Mouse (Mus musculus): ENCODE measurements around the gene Dnah8. TPM values are rescaled to one million over a fixed set of nuclear protein-coding genes. Genes with fewer than 3 reads are reported as not detected.

Gene Dnah8
- total RNA-seq (2023; ENCODE audit: inconsistent age) = 8.8 to 13.5 TPM (median 9.5 TPM) in 4 replicates

GRCm38 (mm10) chr17:30624132-30624531 lies at the start of gene Dnah8:
Gene Dnah8 (plus strand): TSS chr17:30624354.

GRCm38 (mm10) chr17:30575941-30576773 lies 48.0 kb upstream of the Dnah8 start, which contains the start of gene Btbd9:
Gene Btbd9 (minus strand): TSS chr17:30576488.

GRCm38 (mm10) chr17:30626719-30627118 lies 2.6 kb downstream of the Dnah8 start, which contains the start of gene Glo1:
Gene Glo1 (minus strand): TSS chr17:30626871.

GRCm38 (mm10) chr17:30901627-30902026 lies 277.5 kb downstream of the Dnah8 start, which contains the start of gene Glp1r:
Gene Glp1r (plus strand): TSS chr17:30901817.

Other genes with a start within 250 kb of the Dnah8 start
- gene Btbd9, start 47.9 kb upstream of the Dnah8 start, total RNA-seq (2023; ENCODE audit: inconsistent age) = 59.1 to 66.0 TPM (median 64.3 TPM) in 4 replicates
- 48.7 to 53.1 TPM (median 49.2 TPM) in 4 replicates for gene Glo1, start 2.5 kb downstream of the Dnah8 start, total RNA-seq (2023; ENCODE audit: inconsistent age)